Mouse (Mus musculus) bone marrow macrophage, adult 2 months (primary cell): ENCODE data around the gene Hpcal4.

Experiments
- CTCF ChIP-seq: IDR thresholded peaks from 2 replicates; pipeline ENCODE4 v1.5.1; 2012; ENCODE audit warnings: low read depth, mild to moderate bottlenecking, low read length, moderate library complexity
- POLR2A ChIP-seq: IDR thresholded peaks from 2 replicates; pipeline ENCODE4 v1.6.1; 2012; ENCODE audit warnings: mild to moderate bottlenecking, low read depth, low read length, borderline replicate concordance

DNA sequence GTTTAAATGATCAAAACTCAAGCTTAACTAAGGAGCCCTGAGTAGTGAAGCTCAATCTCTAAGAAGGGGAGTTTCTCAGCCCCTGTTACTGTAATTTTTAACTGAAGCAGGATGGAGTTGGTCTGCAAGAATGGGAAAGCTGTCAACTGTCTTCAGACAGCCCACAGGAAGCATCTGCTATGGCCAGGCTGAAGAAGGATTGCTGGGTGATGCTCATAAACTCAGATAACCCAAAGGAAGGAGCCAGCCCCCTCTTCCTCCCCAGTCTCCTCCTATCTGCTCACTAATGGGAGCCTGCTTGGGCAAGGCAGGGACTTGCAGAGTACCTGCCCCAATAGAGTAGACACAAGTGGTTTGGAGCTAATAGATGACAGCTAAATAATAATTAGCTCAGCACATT, 27.2 kb upstream of the Hpcal4 start:
- no peak for TF ChIP-seq CTCF
- no peak for TF ChIP-seq POLR2A
